Mouse (Mus musculus) cerebellum, adult 11-12 months (tissue): Measurements from ENCODE around the gene 1700030K09Rik.
A peak's percentile ranks its signal among the peaks of the same experiment; 100 is the strongest.

Experiments used
- DNase-seq: peaks from one replicate; pipeline ENCODE4 v3.0.0; 2022

1700030K09Rik gene

GRCm38 (mm10) chr8:72459881-72460533 is 16.3 kb downstream of the 1700030K09Rik start:
- DNase-seq, result no peak

GRCm38 (mm10) chr8:72464211-72464610 is 20.5 kb downstream of the 1700030K09Rik start:
- no peak for DNase-seq

- no peak for DNase-seq
These were observed 25.6 kb downstream of the 1700030K09Rik start for GRCm38 (mm10) chr8:72469243-72469642.

- DNase-seq, result peak; percentile 7
These were observed 26.3 kb downstream of the 1700030K09Rik start for GRCm38 (mm10) chr8:72469984-72470383.

- peak; percentile 21 for DNase-seq
These were observed 27.0 kb downstream of the 1700030K09Rik start for GRCm38 (mm10) chr8:72470684-72471083.

GRCm38 (mm10) chr8:72474826-72475546 is 31.3 kb downstream of the 1700030K09Rik start, which contains the start of gene Cherp:
Cherp (minus strand) TSS chr8:72475226.
- peak; percentile 99 for DNase-seq

GRCm38 (mm10) chr8:72485456-72486199 is 41.9 kb downstream of the 1700030K09Rik start:
- DNase-seq, result no peak

- no peak for DNase-seq
These were observed 43.3 kb downstream of the 1700030K09Rik start for GRCm38 (mm10) chr8:72487014-72487413.

- DNase-seq, result peak; percentile 48
These were observed 47.3 kb downstream of the 1700030K09Rik start for GRCm38 (mm10) chr8:72491017-72491416.

GRCm38 (mm10) chr8:72491680-72492621 is 48.3 kb downstream of the 1700030K09Rik start, which contains the start of gene Slc35e1:
Slc35e1 (minus strand) TSS chr8:72492614.
- peak; percentile 78 for DNase-seq

GRCm38 (mm10) chr8:72492622-72493081 is 49.0 kb downstream of the 1700030K09Rik start:
- DNase-seq, result peak; percentile 100

GRCm38 (mm10) chr8:72493381-72493780 is 49.7 kb downstream of the 1700030K09Rik start:
- DNase-seq, result peak; percentile 53

GRCm38 (mm10) chr8:72495411-72496111 is 51.9 kb downstream of the 1700030K09Rik start:
- DNase-seq, result peak; percentile 50

GRCm38 (mm10) chr8:72496217-72496616 is 52.5 kb downstream of the 1700030K09Rik start:
- peak; percentile 50 for DNase-seq

- DNase-seq, result no peak
These were observed 54.2 kb downstream of the 1700030K09Rik start for GRCm38 (mm10) chr8:72497911-72498310.

- no peak for DNase-seq
These were observed 54.8 kb downstream of the 1700030K09Rik start for GRCm38 (mm10) chr8:72498527-72498926.

GRCm38 (mm10) chr8:72499521-72500284 is 56.0 kb downstream of the 1700030K09Rik start:
- DNase-seq, result no peak

GRCm38 (mm10) chr8:72500521-72500931 is 56.8 kb downstream of the 1700030K09Rik start:
- DNase-seq, result peak; percentile 87

- peak; percentile 92 for DNase-seq
These were observed 60.5 kb downstream of the 1700030K09Rik start for GRCm38 (mm10) chr8:72504137-72504536.

- peak; percentile 77 for DNase-seq
These were observed 61.1 kb downstream of the 1700030K09Rik start for GRCm38 (mm10) chr8:72504637-72505314.
